Mouse (Mus musculus) adrenal gland, adult 18-20 months (tissue): ENCODE data around the gene Kcnq2. TPM values are rescaled to one million over a fixed set of nuclear protein-coding genes. Genes with fewer than 3 reads are reported as not detected.

ENCODE experiments used
- DNase-seq, 2 experiments: peaks; one replicate each; pipeline ENCODE4 v3.0.0; 2021 to 2022; ENCODE audit warnings: low spot score in 2 of 2
- long read RNA-seq, 2 experiments: library from polyadenylated mRNA; stranded (forward); transcript quantifications; one replicate each; pipeline ENCODE4 v2.0.0; 2021
- total RNA-seq, 2 experiments: library from RNA; stranded (reverse); gene quantifications; 1 replicate in 1 of 2; 2 replicates in 1 of 2; pipeline ENCODE4 v1.2.3; 2021

Gene Kcnq2
- total RNA-seq: 1 to 10 TPM; 5.2 to 7.3 TPM
- long read RNA-seq, experiment 1, partial matches to known transcripts: 0 of 1 reads
- long read RNA-seq, experiment 1, other reads (novel, unspliced or antisense): 1 of 1 reads
- long read RNA-seq, experiment 2, partial matches to known transcripts: 0 of 5 reads
- long read RNA-seq, experiment 2, other reads (novel, unspliced or antisense): 4 of 5 reads

GRCm38 (mm10) chr2:181134591-181135445 lies at the start of gene Kcnq2:
Kcnq2 (minus strand) TSS chr2:181135300.
- no peak for DNase-seq

- no peak for DNase-seq
Measured at GRCm38 (mm10) chr2:181180898-181181297, 45.8 kb upstream of the Kcnq2 start.

GRCm38 (mm10) chr2:181178471-181178870 lies 43.4 kb upstream of the Kcnq2 start:
- no peak for DNase-seq

GRCm38 (mm10) chr2:181178015-181178414 lies 42.9 kb upstream of the Kcnq2 start:
- DNase-seq: no peak

GRCm38 (mm10) chr2:181174646-181175045 lies 39.5 kb upstream of the Kcnq2 start:
- DNase-seq: no peak

GRCm38 (mm10) chr2:181166469-181166868 lies 31.4 kb upstream of the Kcnq2 start:
- DNase-seq: no peak

- no peak for DNase-seq
Measured at GRCm38 (mm10) chr2:181160821-181161220, 25.7 kb upstream of the Kcnq2 start.

- DNase-seq: no peak
Measured at GRCm38 (mm10) chr2:181159771-181160170, 24.7 kb upstream of the Kcnq2 start.

- no peak for DNase-seq
Measured at GRCm38 (mm10) chr2:181159091-181159514, 24.0 kb upstream of the Kcnq2 start.

GRCm38 (mm10) chr2:181158471-181158870 lies 23.4 kb upstream of the Kcnq2 start:
- no peak for DNase-seq

- DNase-seq: no peak
Measured at GRCm38 (mm10) chr2:181157716-181158302, 22.7 kb upstream of the Kcnq2 start.

GRCm38 (mm10) chr2:181157180-181157579 lies 22.1 kb upstream of the Kcnq2 start:
- DNase-seq: no peak

- no peak for DNase-seq
Measured at GRCm38 (mm10) chr2:181156248-181157121, 21.4 kb upstream of the Kcnq2 start, which contains the start of gene Eef1a2. Eef1a2 (minus strand) TSS chr2:181157014.

GRCm38 (mm10) chr2:181155801-181156200 lies 20.7 kb upstream of the Kcnq2 start:
- DNase-seq: no peak

- no peak for DNase-seq
Measured at GRCm38 (mm10) chr2:181154831-181155415, 19.8 kb upstream of the Kcnq2 start.

GRCm38 (mm10) chr2:181154361-181154760 lies 19.3 kb upstream of the Kcnq2 start:
- no peak for DNase-seq

GRCm38 (mm10) chr2:181153837-181154236 lies 18.7 kb upstream of the Kcnq2 start:
- DNase-seq: no peak

GRCm38 (mm10) chr2:181153131-181153530 lies 18.0 kb upstream of the Kcnq2 start:
- DNase-seq: no peak

GRCm38 (mm10) chr2:181152701-181153100 lies 17.6 kb upstream of the Kcnq2 start:
- DNase-seq: no peak

- DNase-seq: no peak
Measured at GRCm38 (mm10) chr2:181150281-181150680, 15.2 kb upstream of the Kcnq2 start.
